Mouse (Mus musculus): ENCODE results near the gene Tmem268.
A peak's percentile ranks its signal among the peaks of the same experiment; 100 is the strongest.

Gene Tmem268

GRCm38 (mm10) chr4:63558407-63559081 is at the start of gene Tmem268:
Tmem268 (plus strand) TSS chr4:63558781.
- DNase-seq (ENCODE audit: low read depth) = peak; percentile 87

GRCm38 (mm10) chr4:63512921-63513320 is 45.7 kb upstream of the Tmem268 start:
- no peak for DNase-seq (ENCODE audit: low read depth)

GRCm38 (mm10) chr4:63514454-63514984 is 44.1 kb upstream of the Tmem268 start:
- DNase-seq (ENCODE audit: low read depth) = no peak

GRCm38 (mm10) chr4:63515021-63515420 is 43.6 kb upstream of the Tmem268 start:
- DNase-seq (ENCODE audit: low read depth) = no peak

- DNase-seq (ENCODE audit: low read depth) = no peak
Measured at GRCm38 (mm10) chr4:63521813-63522419, 36.7 kb upstream of the Tmem268 start.

DNA sequence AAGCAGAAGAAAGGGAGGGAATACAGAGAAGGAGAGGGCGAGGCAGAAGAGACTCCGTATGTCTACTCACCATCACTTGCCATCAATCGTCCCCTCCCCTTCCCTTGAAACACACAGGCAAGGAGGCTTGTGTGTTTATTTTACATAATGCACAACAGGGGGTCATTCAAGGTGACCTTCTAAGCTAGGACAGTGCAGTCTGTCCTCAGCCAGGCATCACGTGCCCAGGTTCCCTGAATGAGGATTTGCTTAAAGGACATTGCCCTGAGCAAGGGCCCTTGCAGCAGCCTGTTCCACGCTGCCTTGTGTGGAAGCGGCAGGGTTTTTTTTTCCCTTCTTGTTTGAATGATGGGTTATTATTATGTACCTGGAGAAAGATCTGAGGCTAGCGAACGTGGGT is 33.1 kb upstream of the Tmem268 start:
- DNase-seq (ENCODE audit: low read depth) = no peak

DNA sequence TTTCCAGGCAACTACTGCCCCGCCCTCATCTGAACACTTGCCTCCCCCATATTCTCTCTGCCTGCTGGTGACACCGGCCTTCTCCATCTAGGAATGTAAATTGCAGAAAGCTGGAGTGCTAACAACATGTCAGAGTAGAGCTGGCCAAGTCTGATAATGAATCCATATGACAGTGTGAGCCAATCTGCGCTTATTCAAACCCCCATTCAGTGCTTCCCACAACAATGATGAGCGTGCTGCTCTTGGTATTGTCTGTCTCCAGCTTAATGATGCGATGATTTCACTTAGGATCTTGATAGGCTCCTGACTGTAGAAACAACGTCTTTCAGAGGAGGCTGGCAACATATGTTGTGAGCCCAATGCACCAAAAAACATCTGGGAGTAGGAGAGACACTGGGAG is 29.6 kb upstream of the Tmem268 start:
- no peak for DNase-seq (ENCODE audit: low read depth)

DNA sequence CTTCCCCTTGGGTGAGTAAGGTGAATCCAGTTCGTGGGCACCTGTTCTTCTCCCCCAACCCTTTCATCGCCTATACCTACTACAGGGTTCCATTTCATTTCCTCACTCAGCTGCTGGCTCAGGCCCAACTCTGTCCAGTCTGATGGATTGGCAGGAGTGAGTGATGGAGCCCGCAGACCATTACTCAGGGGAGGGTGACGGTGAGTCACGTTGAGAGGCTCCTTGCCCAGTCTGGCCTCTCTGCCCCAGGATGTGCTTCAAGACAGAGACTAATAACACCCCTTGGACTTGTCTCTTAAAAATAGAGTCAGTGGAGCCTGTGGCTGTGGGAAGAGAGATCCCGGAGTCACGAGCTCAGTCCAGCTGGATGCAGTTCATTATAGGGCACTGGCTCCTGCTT is 28.2 kb upstream of the Tmem268 start:
- no peak for DNase-seq (ENCODE audit: low read depth)

DNA sequence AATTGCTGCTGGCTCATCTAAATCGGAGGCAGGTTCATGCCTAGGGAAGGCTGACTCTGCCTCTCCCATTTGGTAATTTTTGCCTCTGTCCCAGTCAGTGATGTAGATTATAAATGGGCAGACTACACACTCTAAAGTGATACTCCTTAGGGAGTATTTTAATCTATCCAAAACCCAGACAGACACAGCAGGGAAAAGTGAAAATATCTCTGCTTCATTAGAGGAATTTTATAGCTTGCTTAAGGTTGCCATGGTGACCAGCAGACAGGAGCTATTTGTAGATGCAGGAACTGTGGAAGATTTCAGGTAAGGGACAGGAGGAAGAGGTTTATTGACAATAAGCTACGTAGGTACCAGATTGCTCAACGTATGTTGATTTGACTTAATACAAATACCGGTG is 21.0 kb upstream of the Tmem268 start:
- DNase-seq (ENCODE audit: low read depth) = no peak

- DNase-seq (ENCODE audit: low read depth) = no peak
Measured at GRCm38 (mm10) chr4:63542209-63542608, 16.4 kb upstream of the Tmem268 start.

DNA sequence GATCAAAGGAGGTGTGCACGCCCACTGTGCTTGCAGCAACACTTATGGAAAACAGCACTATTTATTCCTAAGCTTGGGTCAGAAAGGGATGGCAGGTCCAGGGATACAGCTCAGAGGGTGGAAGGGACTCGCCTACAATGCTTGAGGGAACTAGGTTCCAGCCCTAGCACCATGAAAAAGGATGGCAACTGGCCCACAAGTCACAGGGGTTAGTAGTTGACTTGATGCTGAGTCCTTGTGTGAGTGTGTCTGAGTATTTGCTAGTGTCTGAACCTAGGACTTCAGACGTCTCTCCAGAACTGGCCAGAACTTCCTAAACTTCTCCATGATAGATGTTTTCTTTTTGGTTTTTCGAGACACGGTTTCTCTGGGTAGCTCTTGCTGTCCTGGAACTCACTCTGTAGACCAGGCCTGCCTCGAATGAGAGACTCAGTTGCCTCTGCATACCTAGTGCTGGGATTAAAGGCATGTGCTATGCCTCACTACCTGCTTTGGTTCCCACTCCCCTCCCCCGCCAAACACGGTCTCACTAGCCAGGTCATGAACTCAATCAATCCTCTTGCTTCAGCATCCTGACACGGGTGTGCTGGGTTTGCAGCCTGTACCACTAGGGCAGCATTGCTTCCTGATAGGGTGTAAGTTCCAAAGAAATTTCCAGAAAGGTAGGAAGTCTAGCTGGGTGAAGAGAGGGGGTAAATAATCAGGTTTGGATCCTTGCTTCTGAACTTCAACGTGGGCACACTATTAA is 14.7 kb upstream of the Tmem268 start:
- no peak for DNase-seq (ENCODE audit: low read depth)

DNA sequence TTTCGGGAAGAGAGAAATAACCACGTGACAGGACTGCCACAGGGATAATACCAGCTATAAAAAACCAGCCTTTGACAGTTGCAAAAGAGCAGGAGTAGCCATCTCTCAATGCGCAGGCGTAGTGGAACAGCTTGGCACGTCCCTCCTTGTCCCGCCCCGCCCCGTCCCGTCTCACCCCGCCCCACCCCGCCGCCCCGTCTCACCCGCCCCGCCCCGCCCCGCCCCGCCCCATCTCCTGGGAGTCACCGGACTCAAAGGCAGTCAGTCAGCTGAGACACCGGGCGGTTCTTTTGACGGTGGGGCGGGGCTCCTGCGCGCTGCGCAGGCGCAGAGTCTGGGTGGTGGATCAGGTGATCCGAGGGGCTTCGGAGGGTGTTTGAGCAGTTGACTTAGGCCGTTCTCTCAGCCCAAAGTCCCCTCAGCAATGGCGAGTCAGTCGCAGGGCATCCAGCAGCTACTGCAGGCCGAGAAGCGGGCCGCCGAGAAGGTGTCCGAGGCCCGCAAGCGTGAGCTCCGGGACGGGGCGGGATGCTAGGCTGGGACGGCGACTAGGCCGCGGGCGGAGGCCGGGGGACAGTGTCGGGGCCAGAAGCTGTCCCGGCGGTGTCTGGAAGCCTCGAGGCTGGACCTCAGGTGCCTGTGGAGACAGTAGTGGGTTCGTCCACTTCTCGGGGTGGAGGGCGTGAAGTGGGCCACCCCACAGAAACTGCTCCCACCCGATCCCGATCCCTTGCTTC is 13.9 kb upstream of the Tmem268 start, which contains the start of gene Atp6v1g1:
Atp6v1g1 (plus strand) TSS at position 279 of the 737 bp plus-strand sequence.
- peak; percentile 95 for DNase-seq (ENCODE audit: low read depth)

GRCm38 (mm10) chr4:63545231-63545958 is 13.2 kb upstream of the Tmem268 start:
- DNase-seq (ENCODE audit: low read depth) = no peak

DNA sequence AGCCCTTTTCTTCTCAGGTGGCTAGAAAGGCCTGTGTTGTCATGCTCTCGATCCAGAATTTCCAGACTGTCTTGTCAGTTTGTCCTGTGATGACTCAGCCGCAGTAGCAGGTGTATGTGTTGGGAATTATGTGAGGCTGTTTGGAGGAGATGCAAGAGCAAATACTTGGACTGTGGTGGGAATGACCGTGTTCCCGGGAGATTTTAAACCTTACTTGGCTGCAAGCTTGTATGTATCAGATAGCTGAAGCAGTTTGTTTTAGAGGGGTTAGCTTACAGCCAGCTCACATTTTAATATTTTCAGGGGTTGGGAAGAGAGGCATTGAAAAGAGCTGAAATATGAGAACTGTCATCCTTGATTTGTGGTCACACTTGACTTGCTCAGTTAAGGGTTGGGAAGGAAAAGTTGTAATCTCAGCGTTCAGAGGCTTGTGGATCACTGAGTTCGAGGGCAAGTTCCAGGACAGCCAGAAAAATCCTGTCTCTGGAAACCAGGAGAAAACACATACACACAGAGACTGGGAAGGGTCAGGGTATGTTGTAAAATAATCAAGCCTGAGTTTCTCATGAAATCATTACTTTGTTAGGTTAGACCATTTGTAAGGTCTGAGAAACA is 12.0 kb upstream of the Tmem268 start:
- DNase-seq (ENCODE audit: low read depth) = no peak

DNA sequence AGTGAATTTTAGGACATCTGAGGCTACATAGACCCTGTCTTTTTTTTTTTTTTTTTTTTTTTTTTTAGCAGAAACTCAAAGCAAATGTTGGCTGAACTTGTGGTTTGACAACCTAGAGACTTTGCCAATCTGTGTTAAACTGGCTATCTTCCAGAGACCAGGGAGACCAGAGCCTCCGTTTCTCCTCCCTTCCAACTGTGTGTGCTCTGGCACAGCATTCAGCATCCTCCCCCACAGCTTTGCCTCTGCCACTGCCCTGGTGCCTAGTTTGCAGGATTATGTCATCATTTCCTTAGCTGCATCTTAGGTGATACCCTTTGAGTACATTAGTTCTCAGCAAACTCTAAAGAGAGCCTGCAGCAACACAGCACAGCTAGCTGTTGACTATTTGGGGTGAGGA is 10.8 kb upstream of the Tmem268 start:
- peak; percentile 29 for DNase-seq (ENCODE audit: low read depth)

DNA sequence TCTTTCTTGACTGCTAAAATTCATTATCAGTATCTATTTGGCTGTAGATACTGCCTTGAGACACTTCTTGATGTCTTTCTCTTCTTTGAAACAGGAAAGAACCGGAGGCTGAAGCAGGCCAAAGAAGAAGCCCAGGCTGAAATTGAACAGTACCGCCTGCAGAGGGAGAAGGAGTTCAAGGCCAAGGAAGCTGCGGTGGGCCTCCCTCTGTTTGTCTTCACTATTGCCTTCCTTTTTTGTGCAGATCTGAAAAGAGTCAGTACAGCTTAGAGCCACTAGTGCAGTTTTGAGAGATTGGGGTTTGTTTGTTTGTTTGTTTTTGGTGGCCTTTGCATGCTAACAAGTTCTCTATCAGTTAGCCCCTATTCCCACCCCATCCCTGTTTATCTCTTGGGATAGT is 10.1 kb upstream of the Tmem268 start:
- peak; percentile 64 for DNase-seq (ENCODE audit: low read depth)

- no peak for DNase-seq (ENCODE audit: low read depth)
Measured at GRCm38 (mm10) chr4:63550908-63551307, 7.7 kb upstream of the Tmem268 start.

- DNase-seq (ENCODE audit: low read depth) = no peak
Measured at GRCm38 (mm10) chr4:63552865-63553264, 5.7 kb upstream of the Tmem268 start.

DNA sequence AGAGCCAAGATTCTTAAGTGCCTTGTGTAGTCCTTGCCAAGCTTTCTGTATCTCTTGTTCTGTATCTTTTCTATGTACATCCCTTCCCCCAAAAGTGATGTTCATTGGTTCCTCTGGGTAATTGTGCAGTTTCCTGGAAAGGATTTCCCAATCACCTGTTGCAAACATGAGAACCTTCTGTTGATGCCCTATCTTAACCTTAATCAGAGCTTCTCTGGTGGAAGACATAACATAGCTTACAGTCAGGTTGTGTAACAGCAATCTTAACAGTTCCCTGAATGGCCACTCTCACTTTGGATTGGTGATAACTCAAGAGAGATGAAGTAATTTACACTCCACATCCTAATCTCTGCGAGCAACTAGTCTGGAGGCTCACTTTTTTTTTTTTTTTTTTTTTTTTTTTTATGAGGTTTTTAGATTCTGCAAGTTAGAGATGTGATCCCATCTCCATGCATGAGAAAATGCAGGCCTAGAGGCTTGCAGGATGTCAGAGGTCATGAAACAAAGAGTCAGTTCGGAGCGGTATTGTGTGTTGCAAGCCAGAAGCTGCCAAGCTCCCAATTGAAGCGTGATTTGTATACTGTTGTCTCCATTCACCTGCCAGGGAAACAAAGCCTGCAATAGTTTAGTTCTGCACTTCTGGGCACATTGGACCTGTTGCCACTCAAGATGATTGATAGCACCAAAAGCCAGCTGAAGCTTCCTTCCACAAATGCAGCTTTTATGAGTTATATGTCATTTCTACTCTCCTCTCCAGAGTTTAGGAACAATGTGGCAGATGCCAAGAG is 4.6 kb upstream of the Tmem268 start:
- no peak for DNase-seq (ENCODE audit: low read depth)

DNA sequence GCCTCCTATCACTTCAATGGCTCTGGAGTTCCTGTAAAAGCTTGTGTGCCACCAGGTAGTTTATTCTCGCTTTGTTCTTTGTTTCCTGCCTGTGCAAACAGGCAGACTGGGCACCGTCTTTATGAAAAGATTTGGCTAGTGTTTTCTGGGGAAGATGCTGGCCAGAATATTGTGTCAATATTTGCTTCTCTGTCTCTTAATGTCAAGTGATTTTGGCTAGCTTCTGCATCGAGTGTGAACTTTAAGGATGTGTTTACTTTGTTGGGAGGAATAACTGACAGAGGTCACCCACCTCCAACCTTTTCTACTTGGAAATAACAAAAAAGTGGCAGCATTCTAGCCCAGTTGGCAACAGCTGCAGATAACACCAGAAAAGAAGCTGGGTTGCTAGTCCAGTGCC is 4.0 kb upstream of the Tmem268 start:
- no peak for DNase-seq (ENCODE audit: low read depth)

All from naive thymus-derived CD4-positive, alpha-beta T cell, adult 2 months (primary cell).